Mouse (Mus musculus) megakaryocyte progenitor cell, adult 5-6 weeks (primary cell): Measurements from ENCODE around the gene Spns2. TPM values are rescaled to one million over a fixed set of nuclear protein-coding genes. Genes with fewer than 3 reads are reported as not detected.

Experiments used
- ATAC-seq: replicated peaks from 2 replicates; pipeline ENCODE4 v1.8.0; 2016; ENCODE audit warnings: mild to moderate bottlenecking, moderate TSS enrichment, inconsistent platforms; ENCODE audit not compliant: poor library complexity
- total RNA-seq, 2 experiments: library from RNA; stranded (forward) in 1 of 2; stranded (reverse) in 1 of 2; fragments of 157-497, 149-512 nt in 1 of 2; fragments of 200-1000 nt in 1 of 2; gene quantifications; 2 replicates each; pipeline versions ENCODE4 v1.2.3 to v1.2.4; 2015 to 2017

Gene Spns2
- total RNA-seq, 2 experiments from 2014 or later: 8.8 to 25.8 TPM

DNA sequence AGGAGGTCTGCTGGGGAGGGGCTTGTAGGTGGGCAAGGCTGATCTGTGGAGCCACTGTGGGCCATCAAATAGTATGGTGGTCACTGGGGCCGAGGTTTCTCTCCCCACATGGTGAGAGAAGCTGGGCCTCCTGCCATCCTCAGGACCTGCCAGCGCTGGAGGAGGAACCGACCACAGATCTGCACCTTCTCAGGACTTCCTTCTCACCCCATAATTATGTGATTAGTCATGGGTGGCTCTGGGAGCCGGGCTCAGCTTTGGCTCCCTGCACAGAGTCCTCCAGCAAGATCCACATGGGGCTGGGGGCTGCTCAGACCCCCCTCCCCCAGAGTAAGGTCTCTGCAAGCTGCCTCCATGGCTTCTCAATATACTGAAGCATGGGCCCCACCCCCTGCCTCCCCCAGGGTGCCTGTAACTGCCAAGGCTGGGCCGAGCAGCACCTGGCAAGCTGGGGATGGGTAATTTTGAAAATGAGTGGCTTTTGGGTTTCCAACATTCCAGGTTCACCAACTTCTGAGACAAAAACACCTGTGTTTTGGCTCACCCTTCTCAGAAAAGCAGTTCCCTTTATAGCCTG is 11.8 kb upstream of the Spns2 start:
- no peak; the same call in 1 of the 2 replicates for ATAC-seq

DNA sequence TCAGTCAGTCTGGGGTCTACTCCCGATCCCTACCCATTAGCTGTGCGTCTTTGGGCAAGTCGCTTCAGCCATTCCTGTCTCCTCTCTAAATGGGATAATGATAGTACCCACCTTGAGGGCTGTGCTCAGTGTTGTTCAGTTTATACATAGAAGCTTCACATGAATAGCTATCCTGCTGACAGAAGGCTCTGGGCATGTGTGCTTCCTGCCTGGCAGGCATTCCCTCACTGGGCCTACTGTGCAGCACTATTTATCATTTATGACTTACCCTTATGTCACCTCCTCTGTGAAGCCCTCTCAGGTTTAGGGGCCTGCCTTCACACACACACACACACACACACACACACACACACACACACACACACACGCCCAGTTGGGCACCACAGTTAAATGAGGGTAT is 10.4 kb upstream of the Spns2 start:
- no peak for ATAC-seq

DNA sequence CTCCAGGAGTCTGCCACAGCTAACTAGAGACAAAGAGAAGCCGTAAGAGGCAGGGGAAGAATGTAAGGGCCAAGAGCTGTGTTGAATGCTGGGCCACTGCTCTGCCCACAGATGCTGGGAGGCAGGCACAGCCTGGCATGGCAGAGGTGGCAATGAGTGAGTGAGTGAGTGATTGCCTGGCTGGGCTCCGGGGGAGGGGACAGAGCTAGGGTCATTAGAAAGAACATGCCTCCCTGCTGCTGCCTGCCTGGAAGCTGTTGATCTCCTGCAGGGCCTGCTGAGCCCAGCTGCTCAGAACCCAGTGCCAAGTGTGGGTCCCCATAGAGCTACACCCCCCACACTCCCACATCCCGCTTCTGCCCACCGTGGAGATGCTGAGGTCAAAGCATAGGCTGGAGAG is 7.7 kb upstream of the Spns2 start:
- no peak for ATAC-seq

DNA sequence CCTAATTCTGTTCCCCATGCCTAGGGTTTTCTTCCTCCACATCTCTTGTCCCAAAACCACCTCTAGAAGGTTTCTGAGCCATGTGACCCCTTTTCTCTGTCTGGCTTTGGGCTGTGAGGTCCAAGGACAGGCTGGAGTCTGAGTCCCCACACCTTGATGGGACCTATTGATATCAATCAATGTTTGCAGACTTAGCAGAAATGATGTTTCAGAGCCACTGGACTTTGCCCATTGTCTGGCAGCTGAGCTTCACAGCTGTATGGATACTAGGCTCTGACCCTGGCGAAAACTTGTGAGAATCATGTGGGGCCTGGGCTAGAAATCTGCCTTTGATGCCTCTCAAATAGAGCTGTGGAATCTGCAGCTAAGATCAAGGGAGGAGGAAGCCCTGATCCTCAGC is 7.1 kb upstream of the Spns2 start:
- ATAC-seq: no peak

DNA sequence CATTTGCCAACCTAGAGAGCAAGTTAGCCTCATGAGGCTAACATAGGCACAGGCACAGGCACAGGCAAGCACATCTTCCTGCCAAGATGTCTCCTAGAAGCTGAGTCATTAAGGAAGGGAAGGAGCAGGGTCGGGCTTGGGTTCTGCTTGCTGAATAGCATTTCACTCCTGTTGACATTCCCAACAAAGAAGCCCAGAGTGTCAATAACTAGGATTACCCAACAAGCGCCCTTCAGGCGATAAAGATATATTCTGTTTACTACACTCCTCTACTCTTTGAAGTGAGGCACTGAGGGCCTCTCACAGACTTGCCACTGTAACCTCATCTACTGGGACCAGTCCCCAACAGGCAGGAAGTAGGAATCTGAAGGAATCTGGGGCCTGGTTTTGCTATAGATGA is 6.4 kb upstream of the Spns2 start:
- no peak for ATAC-seq

DNA sequence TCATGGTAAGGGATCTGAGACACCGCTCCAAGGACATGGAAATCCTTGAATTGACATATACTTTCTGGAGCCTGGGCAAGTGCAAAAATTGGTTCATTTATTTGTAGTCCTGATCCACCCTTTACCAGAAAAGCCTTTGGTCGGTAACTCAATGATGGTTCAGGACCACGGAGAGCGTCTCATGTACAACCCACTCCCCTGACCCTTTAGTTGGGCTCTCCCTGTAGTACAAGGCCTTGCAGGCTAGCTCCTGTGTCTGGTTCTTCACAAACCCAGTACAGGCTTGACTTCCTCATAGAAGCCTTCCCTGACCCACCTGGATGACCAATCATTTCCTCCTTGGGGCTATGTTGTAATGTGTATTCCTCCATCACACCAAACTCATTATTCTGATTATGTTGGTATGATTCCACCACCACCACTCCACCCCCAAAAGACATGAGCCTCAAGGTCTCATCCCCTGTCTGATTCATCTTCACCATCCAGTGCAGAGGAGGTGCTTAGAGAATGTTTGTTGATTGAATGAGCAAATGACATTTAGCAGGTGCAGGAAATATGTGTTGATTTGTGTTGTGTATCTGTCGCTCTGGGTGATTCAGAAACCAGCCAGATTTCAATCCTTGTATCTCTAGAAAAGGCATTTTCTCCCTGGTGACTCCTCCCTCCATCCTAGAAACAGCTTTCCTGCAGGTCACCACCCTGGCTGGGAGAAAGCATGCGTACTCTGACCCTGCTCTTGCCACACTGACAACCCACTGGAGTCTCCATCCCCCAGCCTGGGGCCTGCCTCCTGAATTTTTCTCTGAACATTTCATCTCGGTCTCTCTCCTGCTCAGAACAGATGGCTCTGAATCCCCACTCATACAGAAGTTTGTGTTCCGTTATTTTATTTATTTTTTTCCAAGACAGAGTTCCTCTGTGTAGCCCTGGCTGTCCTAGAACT is 4.6 kb upstream of the Spns2 start:
- peak; percentile 27 for ATAC-seq

DNA sequence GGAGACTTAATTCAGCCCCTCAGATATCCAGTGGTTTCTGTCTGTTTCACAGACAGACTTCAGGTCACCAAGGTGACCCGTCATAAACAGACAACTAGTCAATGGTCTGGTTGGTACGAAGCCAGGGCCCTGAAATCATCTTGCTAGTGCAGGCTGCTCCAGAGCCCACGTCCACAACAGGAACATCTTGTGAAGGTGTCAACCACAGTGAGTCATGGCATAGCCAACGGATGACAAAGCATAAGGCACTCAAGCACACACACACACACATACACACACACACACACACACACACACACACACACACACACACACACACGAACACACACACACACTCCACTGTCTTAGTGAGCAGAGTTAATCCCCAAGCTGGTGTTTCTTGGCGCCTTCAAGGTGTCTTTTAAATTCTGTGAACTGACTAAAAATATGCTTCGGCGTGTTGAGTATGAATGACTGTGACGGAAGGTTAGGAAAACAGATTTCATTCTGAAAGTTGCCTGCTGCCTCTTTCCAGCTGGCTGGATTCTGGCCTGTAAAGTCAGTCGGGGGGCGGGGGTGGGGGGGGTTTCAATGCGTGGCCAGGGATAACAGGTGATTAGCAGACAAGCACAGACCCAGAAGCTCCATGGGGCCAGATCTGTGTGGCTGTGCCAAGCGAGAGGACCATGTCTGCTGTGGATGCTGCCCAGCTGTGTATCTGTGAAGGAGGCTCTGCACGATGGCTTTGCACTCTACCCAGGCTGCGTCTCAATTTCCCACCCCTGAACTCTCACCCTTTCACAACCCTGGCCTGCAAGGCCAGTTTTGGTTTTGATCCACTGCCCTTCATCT is 1.6 kb upstream of the Spns2 start:
- no peak for ATAC-seq

DNA sequence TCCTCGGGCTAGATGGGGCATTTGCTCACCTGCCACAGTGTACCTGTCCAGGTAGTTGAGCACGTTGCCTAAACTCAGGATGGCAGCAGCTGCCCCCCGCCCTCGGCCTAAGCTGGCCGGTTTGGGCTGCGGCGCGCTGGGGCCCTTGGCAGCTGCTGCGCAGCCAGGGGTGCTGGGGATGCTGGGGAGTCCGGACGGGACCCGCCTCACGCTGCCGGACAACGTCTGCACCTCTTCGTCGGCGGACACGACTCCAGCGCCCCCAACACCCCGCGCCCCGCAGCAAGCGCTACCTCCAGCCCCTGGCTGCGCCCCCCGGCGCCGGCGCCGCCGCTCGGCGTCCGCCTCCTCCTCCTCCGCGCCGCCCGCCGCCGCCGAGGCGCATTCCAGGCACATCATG is 307 bp downstream of the Spns2 start:
- ATAC-seq: no peak

DNA sequence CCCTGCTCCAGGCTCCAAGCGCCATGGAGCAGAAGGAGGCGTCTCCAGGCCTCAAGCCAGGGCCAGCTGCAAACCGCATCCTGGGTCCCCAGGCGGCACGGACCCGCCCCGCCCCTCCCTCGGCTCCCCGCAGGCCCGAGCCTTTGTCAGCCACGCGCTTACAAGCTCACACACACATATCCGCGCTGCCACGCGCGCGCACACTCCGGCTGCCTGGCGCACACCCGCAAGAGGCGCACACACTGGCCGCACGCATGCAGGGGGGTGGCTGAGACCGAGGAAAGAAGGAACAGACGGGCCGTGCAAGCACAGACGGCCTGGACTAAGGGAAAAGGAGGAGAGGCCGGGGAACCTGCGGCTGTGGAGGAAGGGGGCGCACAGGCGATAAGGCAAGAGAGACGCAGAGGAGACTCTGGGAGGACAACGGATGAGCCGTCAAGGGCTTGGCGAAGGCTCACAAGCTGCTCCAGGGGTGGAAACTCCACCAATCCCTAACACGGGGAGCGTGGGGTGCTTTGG is 892 bp downstream of the Spns2 start:
- peak; percentile 32 for ATAC-seq

DNA sequence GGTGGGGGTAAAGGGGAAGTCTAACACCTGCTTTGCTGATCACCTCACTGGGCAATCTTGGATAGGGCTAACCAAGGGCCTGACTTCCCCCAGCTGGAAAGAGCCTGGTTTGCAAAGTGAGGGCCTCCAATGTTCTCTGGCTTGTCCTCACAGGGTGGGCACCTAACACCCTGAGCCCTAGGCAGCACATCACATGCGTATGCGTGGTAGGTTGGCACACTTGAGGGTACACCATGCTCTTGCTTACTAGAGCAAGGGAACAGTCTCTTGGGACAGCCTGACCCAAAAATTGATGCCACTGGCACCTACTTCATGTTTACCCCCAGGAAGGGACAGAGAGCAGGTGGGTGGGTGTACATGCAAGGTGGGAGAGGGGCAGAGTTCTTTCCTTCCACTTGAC is 2.0 kb downstream of the Spns2 start:
- ATAC-seq: no peak

DNA sequence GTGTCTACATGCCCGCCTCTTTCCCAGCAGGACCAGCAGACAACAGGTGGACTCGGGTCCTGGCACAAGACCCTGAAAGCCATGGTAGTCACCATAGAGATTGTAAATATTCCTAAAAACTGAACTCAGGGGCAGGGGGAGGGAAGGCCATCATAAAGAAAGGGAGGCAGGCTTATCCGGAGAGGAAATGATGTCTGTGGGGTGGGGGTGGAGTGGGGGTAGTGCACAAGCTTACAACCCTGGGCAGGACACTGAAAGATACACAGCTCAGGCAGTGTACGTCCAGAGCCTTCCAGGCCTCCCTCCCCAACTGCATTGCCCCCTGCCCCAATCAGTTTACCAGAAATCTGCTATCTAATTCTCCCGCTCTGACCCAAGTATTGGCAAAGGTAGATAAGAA is 2.5 kb downstream of the Spns2 start:
- ATAC-seq: no peak

DNA sequence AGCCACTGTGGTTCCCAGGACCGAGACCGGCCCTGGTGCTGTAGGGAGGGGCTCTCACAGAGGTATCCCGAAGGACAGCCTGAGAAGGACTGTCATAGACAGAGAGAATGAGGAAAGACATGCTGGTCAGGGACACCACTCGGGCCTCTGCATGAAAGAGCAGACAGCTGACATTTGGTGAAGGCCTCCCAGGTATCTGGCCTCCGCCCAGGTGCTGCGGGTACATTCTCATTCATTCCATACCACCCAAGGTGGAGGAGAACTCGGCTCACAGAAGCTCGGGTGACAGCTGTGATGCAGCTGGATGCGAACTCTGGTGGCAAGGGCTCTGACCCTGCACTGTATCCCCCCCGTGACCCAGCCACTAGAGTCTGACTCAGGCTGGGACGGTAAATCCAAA is 3.7 kb downstream of the Spns2 start:
- no peak for ATAC-seq

DNA sequence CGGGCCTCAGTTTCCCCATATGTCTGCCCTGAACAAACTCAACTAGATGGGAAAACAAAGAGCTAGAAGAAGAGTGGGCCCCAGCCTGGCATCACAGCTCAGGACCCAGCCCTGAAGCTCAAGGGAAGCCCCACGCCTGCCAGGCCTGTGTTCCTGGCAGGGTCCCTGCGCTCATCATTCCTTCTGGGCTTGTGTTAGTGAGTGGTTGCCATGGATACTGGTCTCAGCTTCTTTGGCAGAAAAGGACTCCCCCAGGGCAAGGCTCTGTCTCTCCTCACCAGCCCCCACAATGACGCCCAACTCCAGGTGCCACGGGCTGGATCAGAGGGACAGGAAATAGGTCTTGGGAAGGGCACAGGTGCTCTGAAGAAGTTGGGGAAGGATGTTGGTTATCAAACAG is 4.5 kb downstream of the Spns2 start:
- ATAC-seq: no peak

DNA sequence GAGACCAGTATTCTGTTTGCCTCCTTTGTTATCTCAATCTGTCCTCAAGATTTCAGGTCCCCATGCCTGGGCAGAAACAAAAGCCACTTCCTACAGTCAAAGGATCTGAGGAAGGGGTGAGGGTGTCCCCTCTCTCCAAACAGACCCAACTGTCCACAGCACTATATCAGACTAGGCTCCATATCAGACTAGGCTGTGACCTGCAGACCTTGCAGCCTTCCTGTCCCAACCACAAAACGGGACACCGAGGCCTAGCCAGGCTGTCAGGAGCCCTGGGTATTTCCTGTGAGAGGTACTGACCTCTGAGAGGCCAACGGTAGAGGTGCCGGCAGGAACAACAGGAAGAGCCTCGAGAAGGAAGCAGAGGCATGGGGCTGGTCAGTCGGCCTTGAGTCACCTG is 5.2 kb downstream of the Spns2 start:
- ATAC-seq: peak; percentile 36

DNA sequence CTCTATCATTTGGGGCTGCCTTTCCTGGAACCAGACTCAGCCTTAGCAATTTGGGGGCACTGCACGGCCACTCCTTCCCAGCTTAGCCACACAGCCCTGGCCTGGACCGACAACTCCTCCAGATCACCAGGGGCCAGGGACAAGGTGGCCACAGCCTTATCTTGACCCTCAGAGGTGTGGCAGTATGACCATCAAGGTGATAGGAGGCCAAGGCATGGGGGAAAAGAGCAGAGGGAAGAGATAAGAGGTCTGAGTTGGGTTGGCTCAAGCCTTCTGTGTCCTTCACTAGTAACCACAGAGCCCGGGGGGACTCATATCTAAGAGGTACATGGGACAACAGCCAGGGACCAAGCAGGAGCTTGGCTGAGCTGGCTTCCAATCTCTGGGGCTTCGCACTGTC is 7.8 kb downstream of the Spns2 start:
- peak; percentile 27 for ATAC-seq

DNA sequence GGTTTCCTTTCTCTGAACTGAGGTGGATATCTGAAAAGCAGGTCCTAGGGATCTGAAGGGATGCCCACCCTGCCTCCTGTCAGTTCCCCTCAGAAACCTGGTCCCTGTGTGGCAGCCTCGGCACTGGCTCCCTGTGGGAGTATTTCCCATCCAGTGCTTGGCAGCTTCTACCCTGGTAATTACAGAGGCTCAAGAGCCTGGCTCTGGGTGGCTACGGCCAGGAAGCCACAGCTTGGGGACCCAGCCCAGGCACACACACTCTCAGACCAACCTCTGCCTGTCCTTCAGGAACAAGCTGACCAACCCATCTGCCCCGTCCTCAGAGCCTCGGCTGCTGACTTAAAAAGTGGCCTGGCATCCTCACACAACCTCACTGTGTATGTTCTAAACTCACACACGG is 8.4 kb downstream of the Spns2 start:
- no peak for ATAC-seq

DNA sequence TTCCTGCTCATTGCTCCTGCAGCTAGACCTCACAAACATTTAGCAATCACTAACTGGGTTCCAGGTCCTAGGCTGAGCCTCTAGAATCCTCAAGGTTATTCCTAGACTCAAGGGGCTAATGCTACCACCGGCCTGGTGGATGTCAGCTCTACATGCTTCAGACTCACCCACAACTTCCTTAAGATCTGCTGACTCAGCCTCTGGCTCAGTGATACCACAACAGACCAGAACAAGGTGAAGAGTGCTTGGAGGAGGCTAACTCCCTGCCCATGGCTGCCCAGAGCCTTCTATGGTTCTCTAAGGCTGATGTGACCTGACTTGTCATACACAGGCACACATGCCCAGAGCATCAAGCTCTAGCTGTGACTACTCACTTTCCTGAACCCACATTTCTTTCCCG is 10.2 kb downstream of the Spns2 start:
- ATAC-seq: peak; percentile 18; the same call in 1 of the 2 replicates

DNA sequence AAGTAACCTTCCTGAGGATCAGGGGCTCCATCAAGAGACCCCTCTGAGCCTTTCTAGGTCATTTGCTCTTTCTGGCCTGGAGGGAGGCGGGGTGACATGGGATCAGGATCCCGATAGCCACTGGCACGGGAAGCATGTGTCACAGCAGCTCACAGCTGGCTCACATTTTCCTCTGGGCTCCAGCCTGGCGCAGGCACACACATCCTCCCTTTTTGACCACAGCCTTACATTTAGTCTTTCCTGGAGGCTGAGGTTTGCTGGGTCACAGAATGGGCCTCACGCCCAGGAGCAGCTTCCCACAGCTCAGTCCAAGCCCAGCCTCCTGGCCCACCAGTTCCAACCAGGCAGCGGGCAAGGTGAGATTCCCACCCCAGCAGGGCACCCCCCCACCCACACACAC is 11.5 kb downstream of the Spns2 start:
- ATAC-seq: no peak

DNA sequence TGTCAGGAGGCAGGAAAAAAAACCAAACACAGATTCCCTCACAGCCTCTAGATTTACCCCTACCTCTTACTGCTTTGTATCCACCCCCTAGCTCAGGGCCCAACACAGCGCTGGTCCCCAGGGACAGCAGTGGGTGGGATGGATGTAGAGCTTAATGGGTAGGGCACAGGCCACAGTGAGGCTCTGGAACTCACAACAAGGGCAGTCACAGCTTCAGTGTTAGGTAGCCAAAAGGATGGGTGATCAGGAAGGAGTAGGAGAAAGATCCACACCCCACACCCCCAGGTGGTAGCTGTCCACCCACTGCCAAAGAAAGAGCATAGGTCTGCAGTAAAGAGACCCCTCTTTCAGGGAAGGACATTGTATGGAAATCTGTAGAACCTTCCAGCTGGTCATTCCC is 12.1 kb downstream of the Spns2 start:
- ATAC-seq: no peak

DNA sequence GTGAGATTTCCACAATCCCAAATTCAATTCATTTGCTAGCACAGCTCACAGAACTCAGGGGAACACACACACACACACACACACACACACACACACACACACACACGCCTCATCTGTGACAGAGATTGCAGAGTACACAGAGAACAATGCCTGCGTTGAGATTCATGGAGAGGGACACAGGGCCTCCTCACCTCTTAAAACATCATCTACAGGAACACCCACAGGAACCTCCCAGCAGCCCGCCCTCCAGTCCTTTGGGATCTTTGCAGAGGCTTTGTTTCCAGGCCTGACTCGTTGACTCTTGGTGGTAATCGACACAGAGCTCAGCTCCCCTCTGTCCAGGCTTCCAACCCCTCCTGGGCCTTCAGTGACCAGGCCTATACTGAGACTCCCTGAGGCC is 12.5 kb downstream of the Spns2 start:
- ATAC-seq: no peak

DNA sequence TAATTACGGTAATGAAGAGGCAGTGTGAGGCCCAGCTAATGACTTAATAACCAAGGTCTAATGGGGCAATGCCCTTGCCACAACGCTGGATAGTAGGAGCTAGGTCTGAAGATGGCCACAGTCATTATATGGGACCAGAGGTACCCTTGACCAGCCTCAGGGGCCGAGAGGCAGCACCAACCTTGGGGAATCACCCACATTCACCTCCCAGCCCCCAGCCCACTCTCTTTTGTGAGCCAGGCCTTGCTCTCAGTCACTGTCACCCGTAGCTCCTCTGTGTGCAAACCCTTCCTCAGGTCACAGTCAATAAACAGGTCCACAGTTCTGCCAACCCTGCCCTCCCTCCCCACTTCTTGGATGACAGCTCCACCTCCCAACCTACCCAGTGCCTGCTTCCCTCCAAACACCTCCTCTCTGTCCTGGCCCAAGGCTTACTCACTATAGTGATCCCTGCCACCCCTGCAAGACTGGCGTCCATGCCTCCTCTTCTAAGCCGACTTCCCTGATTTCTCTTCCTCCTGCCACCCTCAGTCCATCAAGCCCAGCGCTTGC is 13.6 kb downstream of the Spns2 start:
- no peak for ATAC-seq
